Mouse (Mus musculus) mouse trophoblast stem cell (cell line): ENCODE results near the gene Mrpl22.

Experiments used
- in situ Hi-C, 2 experiments: fragments of 300-500 bp; cut with MseI, MboI; formaldehyde crosslinking; loops; 2 replicates in 1 of 2; 3 replicates in 1 of 2; pipeline ENCODE4 v1.15.1; 2025

Mrpl22 gene

GRCm38 (mm10) chr11:58171459-58172091 is at the start of gene Mrpl22:
Mrpl22 (plus strand) TSS chr11:58171661.
- in situ Hi-C loops = loop anchor here in 1 of 2 experiments (10.0 kb wide), 1 partner anchor 133 kb away; the partner anchor contains the start of gene Zfp692

DNA sequence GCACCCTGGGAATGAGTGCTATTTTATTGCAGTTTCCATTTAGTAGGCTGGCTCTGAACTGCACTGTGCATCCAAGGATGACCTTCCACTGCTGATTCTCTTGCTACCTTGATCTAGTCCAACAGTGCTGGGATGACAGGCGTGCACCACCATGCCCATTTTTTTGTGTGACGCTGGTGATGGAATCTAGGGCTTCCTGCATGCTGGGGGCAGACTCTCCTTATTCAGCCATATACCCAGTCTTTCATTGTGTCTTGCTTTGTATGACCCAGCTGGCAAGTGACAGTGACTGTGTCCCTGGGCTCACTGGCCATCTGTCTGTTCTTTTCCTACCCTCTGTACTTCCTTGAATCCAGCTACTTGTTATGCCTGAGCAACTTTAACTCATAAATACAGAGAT is 47.8 kb upstream of the Mrpl22 start:
- in situ Hi-C loops = no loop called here

- in situ Hi-C loops = no loop called here
These were observed 46.4 kb upstream of the Mrpl22 start for GRCm38 (mm10) chr11:58125021-58125420.

GRCm38 (mm10) chr11:58126397-58127160 is 44.9 kb upstream of the Mrpl22 start:
- in situ Hi-C loops = no loop called here

GRCm38 (mm10) chr11:58127544-58127943 is 43.9 kb upstream of the Mrpl22 start:
- in situ Hi-C loops = no loop called here

- in situ Hi-C loops = no loop called here
These were observed 42.1 kb upstream of the Mrpl22 start for GRCm38 (mm10) chr11:58129302-58129843.

DNA sequence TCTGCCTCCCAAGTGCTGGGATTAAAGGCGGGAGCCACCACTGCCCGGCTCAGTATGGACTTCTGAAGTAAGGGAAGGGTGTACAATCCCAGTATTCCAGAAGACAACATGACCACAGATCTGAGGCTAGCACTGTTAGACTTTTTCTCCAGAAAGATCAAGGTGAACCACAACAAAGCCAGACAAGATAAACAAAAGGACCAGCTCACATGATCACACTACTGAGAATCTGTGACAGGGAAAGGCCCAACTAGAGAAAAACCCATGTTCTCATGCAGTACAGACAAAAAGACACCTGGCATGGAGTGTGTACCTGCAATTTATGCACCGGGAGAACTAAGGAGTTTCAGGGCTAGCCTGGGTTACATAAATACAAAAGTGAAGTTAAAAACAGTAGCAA is 39.4 kb upstream of the Mrpl22 start:
- in situ Hi-C loops = no loop called here

DNA sequence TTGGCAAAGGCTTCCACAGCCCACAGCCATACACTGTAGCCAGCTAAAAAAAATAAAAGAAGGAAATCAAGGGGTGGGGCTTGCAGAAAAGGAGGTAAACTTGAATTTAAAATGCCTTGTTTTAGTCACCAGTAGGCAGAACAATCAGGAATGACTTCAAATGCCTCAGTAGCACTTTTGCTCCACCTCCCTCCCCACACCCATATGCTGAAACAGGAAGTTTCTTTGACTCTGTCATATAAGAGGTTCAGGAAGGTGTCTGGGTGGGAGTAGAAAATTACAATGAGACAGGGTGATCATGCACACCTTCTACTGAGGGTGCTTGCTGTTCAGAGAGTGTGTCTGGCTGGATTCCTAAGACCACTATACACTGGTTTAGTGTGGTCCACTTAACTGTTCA is 36.6 kb upstream of the Mrpl22 start:
- in situ Hi-C loops = no loop called here

DNA sequence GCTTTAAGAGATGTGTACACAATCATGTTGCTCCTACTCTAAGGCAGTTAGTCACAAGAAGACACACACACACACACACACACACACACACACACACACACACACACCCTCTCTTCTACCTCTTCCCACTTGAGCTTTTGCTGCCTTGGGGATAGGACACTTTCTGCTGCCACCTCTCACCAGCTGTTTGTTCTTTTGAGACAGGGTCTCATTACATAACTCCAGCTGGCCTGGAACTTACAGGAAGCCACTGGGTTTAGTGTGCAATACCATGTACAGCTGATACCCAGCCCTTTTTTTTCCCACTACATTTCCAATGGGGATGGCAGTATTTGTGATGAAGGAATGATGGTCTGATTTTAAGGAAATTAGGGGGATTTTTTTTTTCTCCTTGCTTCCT is 36.2 kb upstream of the Mrpl22 start:
- in situ Hi-C loops = no loop called here

GRCm38 (mm10) chr11:58136677-58137076 is 34.8 kb upstream of the Mrpl22 start:
- in situ Hi-C loops = no loop called here

- in situ Hi-C loops = no loop called here
These were observed 32.6 kb upstream of the Mrpl22 start for GRCm38 (mm10) chr11:58138821-58139220.

GRCm38 (mm10) chr11:58139466-58139865 is 32.0 kb upstream of the Mrpl22 start:
- in situ Hi-C loops = no loop called here

- in situ Hi-C loops = no loop called here
These were observed 27.6 kb upstream of the Mrpl22 start for GRCm38 (mm10) chr11:58143704-58144426.

GRCm38 (mm10) chr11:58146241-58146640 is 25.2 kb upstream of the Mrpl22 start:
- in situ Hi-C loops = no loop called here

- in situ Hi-C loops = no loop called here
These were observed 16.0 kb upstream of the Mrpl22 start for GRCm38 (mm10) chr11:58155458-58155857.

- in situ Hi-C loops = no loop called here
These were observed 14.6 kb upstream of the Mrpl22 start for GRCm38 (mm10) chr11:58156871-58157270.

DNA sequence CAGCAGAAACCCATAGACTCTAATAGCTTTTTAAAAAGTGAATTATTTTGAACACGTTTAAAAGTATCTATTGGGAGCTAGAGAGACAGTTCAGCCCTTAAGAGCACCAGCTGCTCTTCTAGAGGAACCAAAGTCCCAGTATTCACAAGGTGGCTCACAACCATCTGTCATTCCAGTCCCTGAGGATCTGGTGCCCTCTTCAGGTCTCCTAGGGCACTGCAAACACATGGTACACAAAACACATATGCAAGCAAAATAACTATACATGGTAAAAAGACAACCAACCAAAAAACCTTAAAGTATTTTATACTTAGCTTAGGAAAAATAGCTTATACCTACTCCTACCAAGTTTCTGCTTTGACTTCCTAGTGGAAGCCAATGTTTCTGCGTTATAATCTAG is 6.4 kb upstream of the Mrpl22 start:
- in situ Hi-C loops = no loop called here

- in situ Hi-C loops = no loop called here
These were observed 3.7 kb upstream of the Mrpl22 start for GRCm38 (mm10) chr11:58167822-58168166.

- in situ Hi-C loops = no loop called here
These were observed 3.1 kb upstream of the Mrpl22 start, which contains the start of gene Gemin5 for GRCm38 (mm10) chr11:58168167-58168915. Gemin5 (minus strand) TSS chr11:58168539.

DNA sequence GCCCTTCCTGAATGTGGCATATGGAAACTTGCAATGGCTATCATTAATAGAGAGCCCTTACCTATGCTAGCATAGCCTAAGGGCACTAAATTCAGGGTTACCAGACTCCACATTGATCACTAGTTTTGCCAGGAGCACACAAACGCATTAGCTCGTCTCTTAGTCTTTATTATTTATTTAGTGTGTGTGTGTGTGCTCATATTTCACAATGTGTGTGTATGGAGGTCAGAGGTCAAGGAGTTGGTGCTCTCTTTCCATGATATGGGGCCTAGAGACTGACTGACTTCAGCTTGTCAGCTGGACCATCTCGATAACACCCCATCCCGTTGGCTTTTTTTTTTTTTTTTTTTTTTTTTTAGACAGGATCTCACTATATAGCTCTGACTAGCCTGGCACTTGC is 1.8 kb upstream of the Mrpl22 start:
- in situ Hi-C loops = loop anchor here in 1 of 2 experiments (10.0 kb wide), 1 partner anchor 135 kb away; the partner anchor contains the start of gene Zfp692

DNA sequence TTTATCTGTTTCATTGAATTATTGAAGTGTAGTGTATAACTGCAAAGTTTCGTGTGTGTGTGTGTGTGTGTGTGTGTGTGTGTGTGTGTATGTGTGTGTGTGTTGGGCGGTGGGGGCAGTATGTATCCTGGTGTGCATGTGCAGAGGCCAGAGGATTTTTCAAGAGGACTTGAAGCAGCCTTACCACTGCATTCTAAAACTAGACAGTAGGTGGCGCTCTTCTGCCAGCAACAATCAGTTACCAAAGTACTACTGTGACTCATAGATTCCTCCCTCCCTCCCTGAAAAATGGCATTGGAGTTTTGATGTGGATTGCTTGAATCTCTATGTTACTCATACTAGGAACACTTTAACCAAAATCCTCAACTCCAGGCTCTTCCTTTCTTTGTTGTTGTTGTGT is 8.1 kb downstream of the Mrpl22 start:
- in situ Hi-C loops = loop anchor here (5.0 to 10.0 kb wide), 2 partner anchors 48 to 125 kb away; partner anchors contain the start of gene Zfp692 (in 1 of the 2)
